Mouse (Mus musculus): ENCODE measurements at regions not wholly inside any gene's neighbourhood (a gene's known extent, or its start where the extent isn't known, plus 50 kb on each side); places are given as distances from the start of the nearest gene placed in this dataset.

DNA sequence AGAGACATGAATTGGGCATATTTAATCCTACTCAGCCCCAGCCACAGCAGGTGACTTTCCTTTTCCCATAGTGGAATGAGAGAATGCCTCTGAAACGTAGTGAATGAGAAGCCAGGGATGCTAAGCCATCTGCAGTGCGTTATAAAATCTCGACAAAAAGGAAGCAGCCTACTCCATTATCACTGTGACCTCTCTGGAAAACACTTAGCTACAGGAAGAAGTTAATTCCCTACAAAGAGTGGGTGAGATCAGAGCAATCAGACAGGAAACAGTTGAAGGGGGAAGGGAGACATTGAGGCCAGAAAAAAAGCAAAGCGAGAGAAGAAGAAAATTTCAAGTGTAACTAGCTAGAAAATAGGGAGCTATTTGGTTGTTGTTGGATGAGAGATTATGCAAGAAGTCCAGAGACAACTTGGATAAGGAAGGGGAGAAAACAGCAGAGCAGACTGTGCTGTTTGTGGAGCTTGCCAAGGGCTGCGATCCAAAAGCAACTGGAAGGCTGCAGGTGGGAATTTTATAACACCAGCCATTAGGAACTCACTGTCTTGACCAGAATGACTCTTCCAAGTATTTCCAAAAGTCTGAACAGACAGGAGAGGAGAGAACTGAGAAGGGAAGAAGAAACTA, 280.7 kb upstream of the Ptbp2 start:
- no peaks in the 10 kb centered on the region for H3K4me1 ChIP-seq (ENCODE audit: control insufficient read depth in 2 of 2, insufficient read depth in 2 of 2, low read length in 2 of 2, poor library complexity in 1 of 2)
- no peak for DNase-seq (ENCODE audit: low read depth, low spot score)
- no peak overlapping the region for H3K27ac ChIP-seq (ENCODE audit: insufficient read depth, low read depth, low read length, poor library complexity, severe bottlenecking)
- in situ Hi-C loops (cut with MboI; ENCODE audit: low sequenced_read_pairs in 2 of 2, unreplicated experiment in 2 of 2), result no loop called here
- H3K4me3 ChIP-seq (ENCODE audit: insufficient read depth in 1 of 2, low read depth in 1 of 2, low read length in 2 of 2, poor library complexity in 1 of 2, severe bottlenecking in 1 of 2), result 0 out of 4 replicates have a peak overlapping the region, but pooled peaks of 1 of the 2 experiments have one; percentile 16
- no peaks in the 10 kb centered on the region for H3K9me3 ChIP-seq (ENCODE audit: control insufficient read depth, insufficient read depth, low read depth, low read length)
- no peak overlapping the region for H3K9ac ChIP-seq (ENCODE audit: insufficient read depth, low read depth, low read length, poor library complexity, severe bottlenecking)
- TF ChIP-seq MAFK (IDR thresholded peaks at IDR 0.05; ENCODE audit: insufficient read depth, low read depth, low read length), result no peak
- TF ChIP-seq ZC3H11A (IDR thresholded peaks at IDR 0.05; ENCODE audit: borderline replicate concordance, low read depth, low read length), result no peak
- no peak for TF ChIP-seq ZNF384 (IDR thresholded peaks at IDR 0.05; ENCODE audit: low read depth, low read length)
- no peaks in the 10 kb centered on the region for H3K36me3 ChIP-seq (ENCODE audit: control insufficient read depth, insufficient read depth, low read length, poor library complexity, severe bottlenecking)

DNA sequence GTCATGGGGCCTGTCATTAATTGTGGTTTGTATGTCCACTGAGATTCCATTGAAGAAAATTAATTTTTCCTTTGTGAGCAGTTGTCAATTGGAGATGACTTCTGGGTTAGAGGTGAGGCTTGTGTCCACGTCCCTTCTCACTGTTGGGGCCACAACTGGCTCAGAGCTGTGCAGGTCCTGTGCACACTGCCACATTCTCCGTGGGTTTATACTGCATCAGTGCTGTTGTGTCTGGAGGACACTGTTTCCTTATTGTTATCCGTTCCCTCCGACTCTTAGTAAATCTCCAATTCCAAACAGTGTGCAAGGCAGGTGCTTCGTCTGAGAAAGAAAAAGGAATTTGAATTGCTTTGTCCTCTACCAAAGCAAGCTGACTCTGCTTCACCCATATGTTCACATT, 278.0 kb upstream of the Ptbp2 start:
- Histone ChIP-seq H3K4me1 (ENCODE audit: control insufficient read depth in 2 of 2, insufficient read depth in 2 of 2, low read length in 2 of 2, poor library complexity in 1 of 2) (no peaks in the 10 kb centered on the region), H3K36me3 (ENCODE audit: control insufficient read depth, insufficient read depth, low read length, poor library complexity, severe bottlenecking) (no peaks in the 10 kb centered on the region), H3K27ac (ENCODE audit: insufficient read depth, low read depth, low read length, poor library complexity, severe bottlenecking) (no peak overlapping the region), H3K4me3 (ENCODE audit: insufficient read depth in 1 of 2, low read depth in 1 of 2, low read length in 2 of 2, poor library complexity in 1 of 2, severe bottlenecking in 1 of 2) (no peak overlapping the region), H3K9me3 (ENCODE audit: control insufficient read depth, insufficient read depth, low read depth, low read length) (no peaks in the 10 kb centered on the region), H3K9ac (ENCODE audit: insufficient read depth, low read depth, low read length, poor library complexity, severe bottlenecking) (no peak overlapping the region)
- in situ Hi-C loops (cut with MboI; ENCODE audit: low sequenced_read_pairs in 2 of 2, unreplicated experiment in 2 of 2), result no loop called here
- TF ChIP-seq CHD2 (IDR thresholded peaks at IDR 0.05; ENCODE audit: low read depth, low read length) (no peak), HCFC1 (IDR thresholded peaks at IDR 0.05; ENCODE audit: borderline replicate concordance, insufficient read depth, low read length) (no peak), ZNF384 (IDR thresholded peaks at IDR 0.05; ENCODE audit: low read depth, low read length) (no peak), ZC3H11A (IDR thresholded peaks at IDR 0.05; ENCODE audit: borderline replicate concordance, low read depth, low read length) (no peak), MAFK (IDR thresholded peaks at IDR 0.05; ENCODE audit: insufficient read depth, low read depth, low read length) (no peak)
- no peak for DNase-seq (ENCODE audit: low read depth, low spot score)

DNA sequence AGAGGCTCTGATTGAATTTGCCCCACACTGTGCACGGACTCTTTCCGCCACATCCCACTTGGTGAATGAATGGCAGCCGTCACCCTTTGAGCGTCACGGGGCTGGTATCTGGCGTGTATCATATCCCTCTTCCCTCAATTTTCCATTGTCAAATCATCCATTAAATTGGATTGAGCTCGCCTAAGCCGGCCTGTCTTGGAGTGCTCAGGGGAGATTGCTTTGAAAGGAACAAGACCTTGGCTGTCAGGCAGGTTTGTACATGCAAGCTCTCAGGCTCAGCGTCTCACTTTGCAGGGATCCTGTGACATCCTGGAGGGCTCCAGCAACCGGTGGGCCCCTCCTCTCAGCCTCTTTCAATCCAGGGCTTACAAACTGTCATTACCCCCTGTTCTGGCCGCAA, 275.7 kb upstream of the Ptbp2 start:
- no peaks in the 10 kb centered on the region for H3K9me3 ChIP-seq (ENCODE audit: control insufficient read depth, insufficient read depth, low read depth, low read length)
- H3K36me3 ChIP-seq (ENCODE audit: control insufficient read depth, insufficient read depth, low read length, poor library complexity, severe bottlenecking), result no peaks in the 10 kb centered on the region
- H3K9ac ChIP-seq (ENCODE audit: insufficient read depth, low read depth, low read length, poor library complexity, severe bottlenecking), result no peak overlapping the region
- DNase-seq (ENCODE audit: low read depth, low spot score), result no peak
- in situ Hi-C loops (cut with MboI; ENCODE audit: low sequenced_read_pairs in 2 of 2, unreplicated experiment in 2 of 2), result no loop called here
- H3K27ac ChIP-seq (ENCODE audit: insufficient read depth, low read depth, low read length, poor library complexity, severe bottlenecking), result no peak overlapping the region
- no peak for TF ChIP-seq HCFC1 (IDR thresholded peaks at IDR 0.05; ENCODE audit: borderline replicate concordance, insufficient read depth, low read length)
- TF ChIP-seq CHD2 (IDR thresholded peaks at IDR 0.05; ENCODE audit: low read depth, low read length), result no peak
- no peak for TF ChIP-seq ZC3H11A (IDR thresholded peaks at IDR 0.05; ENCODE audit: borderline replicate concordance, low read depth, low read length)
- no peak for TF ChIP-seq MAFK (IDR thresholded peaks at IDR 0.05; ENCODE audit: insufficient read depth, low read depth, low read length)
- no peak for TF ChIP-seq ZNF384 (IDR thresholded peaks at IDR 0.05; ENCODE audit: low read depth, low read length)
- H3K4me1 ChIP-seq (ENCODE audit: control insufficient read depth in 2 of 2, insufficient read depth in 2 of 2, low read length in 2 of 2, poor library complexity in 1 of 2), result no peaks in the 10 kb centered on the region
- no peak overlapping the region for H3K4me3 ChIP-seq (ENCODE audit: insufficient read depth in 1 of 2, low read depth in 1 of 2, low read length in 2 of 2, poor library complexity in 1 of 2, severe bottlenecking in 1 of 2)

DNA sequence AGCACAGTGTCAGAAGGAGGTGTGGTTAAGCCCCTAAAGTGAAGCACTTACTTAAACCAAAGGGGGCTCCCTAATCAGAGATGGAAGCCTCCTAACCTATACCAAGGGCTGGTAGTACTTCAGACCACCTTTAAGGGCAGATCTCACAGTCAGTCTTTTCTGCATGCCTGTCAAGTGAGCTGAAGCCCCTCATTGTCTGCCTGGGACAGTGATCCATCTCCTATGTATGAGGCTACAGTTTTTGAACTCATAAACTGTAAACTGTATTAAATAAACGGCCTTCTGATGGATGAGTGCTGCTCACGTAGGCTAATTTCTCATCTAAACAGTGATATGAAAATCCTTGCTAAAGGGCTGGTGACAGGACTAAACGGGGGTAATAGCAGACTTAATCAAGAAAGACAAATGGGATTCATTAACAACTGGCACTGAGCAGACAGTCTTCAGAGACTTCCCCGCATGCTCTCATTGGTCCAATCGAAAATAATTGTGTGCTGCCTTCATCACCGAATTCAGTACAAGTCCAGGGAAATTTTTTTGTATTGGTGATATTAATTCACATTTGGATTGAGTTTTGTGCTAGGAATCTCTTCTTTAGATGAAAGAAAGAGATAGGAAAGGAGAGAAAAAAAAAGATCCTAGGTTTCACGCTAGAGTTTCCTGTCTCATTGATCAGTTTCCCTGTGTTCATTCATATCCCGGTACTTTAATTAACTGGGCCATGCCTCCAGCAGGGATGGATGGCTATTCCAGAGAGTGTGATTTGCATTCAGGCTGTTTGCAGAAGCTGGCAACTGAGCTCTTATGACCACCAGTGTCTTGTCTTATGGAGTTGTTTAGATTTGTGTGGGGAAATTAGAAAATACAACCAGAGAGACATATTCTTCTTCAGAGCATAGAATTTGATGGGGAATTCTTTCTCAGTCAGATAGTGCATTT, 271.2 kb upstream of the Ptbp2 start:
- Histone ChIP-seq H3K27ac (ENCODE audit: insufficient read depth, low read depth, low read length, poor library complexity, severe bottlenecking) (no peak overlapping the region), H3K4me3 (ENCODE audit: insufficient read depth in 1 of 2, low read depth in 1 of 2, low read length in 2 of 2, poor library complexity in 1 of 2, severe bottlenecking in 1 of 2) (no peak overlapping the region), H3K4me1 (ENCODE audit: control insufficient read depth in 2 of 2, insufficient read depth in 2 of 2, low read length in 2 of 2, poor library complexity in 1 of 2) (no peaks in the 10 kb centered on the region), H3K9me3 (ENCODE audit: control insufficient read depth, insufficient read depth, low read depth, low read length) (no peaks in the 10 kb centered on the region), H3K36me3 (ENCODE audit: control insufficient read depth, insufficient read depth, low read length, poor library complexity, severe bottlenecking) (no peaks in the 10 kb centered on the region), H3K9ac (ENCODE audit: insufficient read depth, low read depth, low read length, poor library complexity, severe bottlenecking) (no peak overlapping the region)
- in situ Hi-C loops (cut with MboI; ENCODE audit: low sequenced_read_pairs in 2 of 2, unreplicated experiment in 2 of 2), result no loop called here
- no peak for TF ChIP-seq HCFC1 (IDR thresholded peaks at IDR 0.05; ENCODE audit: borderline replicate concordance, insufficient read depth, low read length)
- TF ChIP-seq ZC3H11A (IDR thresholded peaks at IDR 0.05; ENCODE audit: borderline replicate concordance, low read depth, low read length), result no peak
- no peak for TF ChIP-seq ZNF384 (IDR thresholded peaks at IDR 0.05; ENCODE audit: low read depth, low read length)
- no peak for TF ChIP-seq CHD2 (IDR thresholded peaks at IDR 0.05; ENCODE audit: low read depth, low read length)
- no peak for TF ChIP-seq MAFK (IDR thresholded peaks at IDR 0.05; ENCODE audit: insufficient read depth, low read depth, low read length)
- no peak for DNase-seq (ENCODE audit: low read depth, low spot score)
